Mouse (Mus musculus) inflammation-experienced regulatory T-cells (primary cell): ENCODE results near the gene Tdpoz2. TPM values are rescaled to one million over a fixed set of nuclear protein-coding genes. Genes with fewer than 3 reads are reported as not detected.

Experiments used
- polyA plus RNA-seq, 2 experiments: library from polyadenylated mRNA; unstranded; fragments of 100-300 nt; shearing (Covaris generic); gene quantifications; one replicate each; pipeline ENCODE4 v1.2.1; 2017

Tdpoz2 gene
- polyA plus RNA-seq = under 1 TPM in 1 of 2 experiments, not detected in 1; 0.23 TPM

GRCm38 (mm10) chr3:93652586-93652985 is at the start of gene Tdpoz2:
Gene Tdpoz2, minus strand, starts transcription at chr3:93652686.

DNA sequence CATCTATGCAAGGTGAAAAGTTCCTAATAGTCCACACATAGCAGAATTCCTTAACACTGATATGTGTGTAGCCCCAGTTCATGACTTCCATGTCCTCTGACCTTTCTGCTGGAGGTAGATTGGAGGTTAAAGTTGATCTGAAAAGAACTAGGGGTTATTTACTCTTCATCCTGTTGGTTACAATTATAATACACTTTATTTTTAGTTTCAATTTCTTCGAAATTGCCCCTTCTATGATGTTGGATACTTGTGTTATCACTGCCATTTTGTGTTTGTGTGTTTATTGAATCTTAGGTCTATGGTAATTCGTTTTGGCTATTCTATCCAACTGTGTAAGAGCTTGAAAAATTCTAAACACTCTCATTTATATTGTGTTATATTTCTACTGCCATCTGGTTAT is 40.5 kb upstream of the Tdpoz2 start, which contains the start of gene Gm37596:
Gene Gm37596 (minus strand): TSS at position 101 of the 400 bp plus-strand sequence.

DNA sequence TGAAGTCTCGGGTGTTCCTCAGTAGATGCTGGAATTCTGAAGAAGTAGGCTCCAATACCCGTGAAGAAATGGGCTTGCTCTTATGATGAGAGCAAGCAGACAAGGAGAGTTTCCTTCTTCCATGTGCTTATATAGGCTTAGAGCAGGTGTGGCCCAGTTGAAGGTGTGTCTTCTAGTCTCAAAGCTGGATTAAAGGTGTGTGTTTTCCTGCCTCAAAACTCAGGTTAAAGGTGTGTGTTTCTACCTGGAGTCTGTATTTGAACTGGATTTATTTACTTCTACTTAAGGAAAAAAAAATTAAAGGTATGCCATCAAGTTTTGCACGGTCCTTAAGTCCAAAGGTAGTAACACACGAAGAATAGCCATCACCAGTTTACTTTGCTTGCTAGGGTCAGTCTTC is 23.7 kb upstream of the Tdpoz2 start, which contains the start of gene Tdpoz1:
Gene Tdpoz1 (minus strand): TSS at position 101 of the 400 bp plus-strand sequence.

Other genes starting within 250 kb of the Tdpoz2 start
- 1 to 10 TPM in 1 of 2 experiments, not detected in 1; 1.4 TPM for gene Tchh, start 210.4 kb downstream of the Tdpoz2 start, polyA plus RNA-seq
- under 1 TPM in 1 of 2 experiments, not detected in 1; 0.13 TPM for gene Tchhl1, start 183.9 kb downstream of the Tdpoz2 start, polyA plus RNA-seq
- gene S100a11, start 132.2 kb downstream of the Tdpoz2 start, polyA plus RNA-seq = 100 to 1,000 TPM; 776 to 816 TPM
- gene S100a10, start 97.6 kb downstream of the Tdpoz2 start, polyA plus RNA-seq = 1,000 to 10,000 TPM in 1 of 2 experiments, 100 to 1,000 TPM in 1; 768 to 1,124 TPM
- gene Tdpoz1, start 23.6 kb upstream of the Tdpoz2 start, polyA plus RNA-seq = not detected
- not detected for gene Gm37596, start 40.4 kb upstream of the Tdpoz2 start, polyA plus RNA-seq
- gene Gm5773, start 120.3 kb upstream of the Tdpoz2 start, polyA plus RNA-seq = under 1 TPM in 1 of 2 experiments, not detected in 1; 0.75 TPM
- under 1 TPM in 1 of 2 experiments, not detected in 1; 0.33 TPM for gene Tdpoz4, start 143.7 kb upstream of the Tdpoz2 start, polyA plus RNA-seq
- gene Tdpoz3, start 173.3 kb upstream of the Tdpoz2 start, polyA plus RNA-seq = not detected